Mouse (Mus musculus) gastrocnemius, adult 8-10 months (tissue): Measurements from ENCODE around the gene Wnt3. TPM values are rescaled to one million over a fixed set of nuclear protein-coding genes. Genes with fewer than 3 reads are reported as not detected.
"Not testable (repeated sequence)": the region's sequence is repeated elsewhere in the genome, so short reads cannot be mapped to it uniquely, and the experiment has no call there.

Experiments used
- DNase-seq, 2 experiments: peaks; one replicate each; pipeline ENCODE4 v3.0.0; 2022; ENCODE audit warnings: low spot score in 2 of 2
- total RNA-seq, 4 experiments: library from RNA; stranded (reverse); gene quantifications; 2 replicates each; pipeline ENCODE4 v1.2.4; 2022

Gene Wnt3
- under 1 TPM in 2 of 4 experiments, not detected in 2; 0.07 to 0.09 TPM for total RNA-seq

GRCm38 (mm10) chr11:103773387-103774227 is at the start of gene Wnt3:
TSS of gene Wnt3 (plus strand) at chr11:103774150.
- DNase-seq: no peak

GRCm38 (mm10) chr11:103724331-103724771 is 49.6 kb upstream of the Wnt3 start:
- no peak for DNase-seq

GRCm38 (mm10) chr11:103729282-103729985 is 44.5 kb upstream of the Wnt3 start:
- no peak for DNase-seq

- DNase-seq: no peak
These were observed 42.4 kb upstream of the Wnt3 start for GRCm38 (mm10) chr11:103731594-103731993.

GRCm38 (mm10) chr11:103732306-103732705 is 41.6 kb upstream of the Wnt3 start:
- DNase-seq: no peak

- DNase-seq: no peak
These were observed 40.9 kb upstream of the Wnt3 start for GRCm38 (mm10) chr11:103733069-103733468.

- no peak for DNase-seq
These were observed 40.0 kb upstream of the Wnt3 start for GRCm38 (mm10) chr11:103733961-103734360.

- no peak for DNase-seq
These were observed 39.4 kb upstream of the Wnt3 start for GRCm38 (mm10) chr11:103734411-103735045.

GRCm38 (mm10) chr11:103735046-103735781 is 38.7 kb upstream of the Wnt3 start:
- no peak for DNase-seq

GRCm38 (mm10) chr11:103749306-103750089 is 24.5 kb upstream of the Wnt3 start, which contains the start of gene Wnt9b:
TSS of gene Wnt9b (minus strand) at chr11:103749821.
- DNase-seq: no peak

GRCm38 (mm10) chr11:103750612-103751011 is 23.3 kb upstream of the Wnt3 start:
- no peak for DNase-seq

GRCm38 (mm10) chr11:103758054-103758453 is 15.9 kb upstream of the Wnt3 start:
- no peak for DNase-seq

GRCm38 (mm10) chr11:103758706-103759105 is 15.2 kb upstream of the Wnt3 start:
- peak; percentile 24 to 32 for DNase-seq

- DNase-seq: no peak
These were observed 13.8 kb upstream of the Wnt3 start for GRCm38 (mm10) chr11:103760101-103760500.

- not testable (repeated sequence) for DNase-seq
These were observed 13.1 kb upstream of the Wnt3 start for GRCm38 (mm10) chr11:103760891-103761290.

GRCm38 (mm10) chr11:103763410-103764163 is 10.4 kb upstream of the Wnt3 start:
- no peak for DNase-seq

GRCm38 (mm10) chr11:103764601-103765000 is 9.3 kb upstream of the Wnt3 start:
- no peak for DNase-seq

GRCm38 (mm10) chr11:103765556-103766011 is 8.4 kb upstream of the Wnt3 start:
- no peak for DNase-seq

GRCm38 (mm10) chr11:103771160-103771817 is 2.7 kb upstream of the Wnt3 start:
- DNase-seq: no peak
